Mouse (Mus musculus): ENCODE data around the gene Cdh12. TPM values are rescaled to one million over a fixed set of nuclear protein-coding genes. Genes with fewer than 3 reads are reported as not detected.
"Not testable (repeated sequence)": the region's sequence is repeated elsewhere in the genome, so short reads cannot be mapped to it uniquely, and the experiment has no call there.

Cdh12 gene
- polyA plus RNA-seq, 1 experiment from 2014 or later: 1.4 TPM

GRCm38 (mm10) chr15:20666650-20667049 lies 217.6 kb downstream of the Cdh12 start, which contains the start of gene Acot10:
TSS of gene Acot10 (minus strand) at chr15:20666750.
- Histone ChIP-seq H3K4me3 (ENCODE audit: low read depth, low read length) (no peak within 1 kb of the TSS), H3K27me3 (ENCODE audit: control insufficient read depth, insufficient read depth, low read length) (no peaks in the 10 kb centered on the region), H3K4me1 (ENCODE audit: control insufficient read depth, insufficient read depth, low read length) (no peaks in the 10 kb centered on the region), H3K4me2 (replicated peaks; ENCODE audit: low read depth, low read length) (no peak within 1 kb of the TSS), H3K9ac (replicated peaks; ENCODE audit: low read depth, low read length) (no peak within 1 kb of the TSS), H3K9me3 (ENCODE audit: control insufficient read depth, low read depth, low read length) (no peaks in the 10 kb centered on the region), H3K27ac (ENCODE audit: low read length) (no peak within 1 kb of the TSS), H3K36me3 (ENCODE audit: control insufficient read depth, insufficient read depth, low read length) (no peaks in the 10 kb centered on the region)
- ATAC-seq (ENCODE audit: insufficient number of reproducible peaks, insufficient read depth, low FRiP score, low read depth): no peak
- 93% methylated on average over 10 of the region's 10 CpGs for WGBS

- H3K27me3 ChIP-seq (ENCODE audit: control insufficient read depth, insufficient read depth, low read length): no peaks in the 10 kb centered on the region
- H3K9me3 ChIP-seq (ENCODE audit: control insufficient read depth, low read depth, low read length): no peaks in the 10 kb centered on the region
- no peaks in the 10 kb centered on the region for H3K4me1 ChIP-seq (ENCODE audit: control insufficient read depth, insufficient read depth, low read length)
- no peak for ATAC-seq (ENCODE audit: insufficient number of reproducible peaks, insufficient read depth, low FRiP score, low read depth)
- H3K4me3 ChIP-seq (ENCODE audit: low read depth, low read length): no peak overlapping the region
- H3K4me2 ChIP-seq (replicated peaks; ENCODE audit: low read depth, low read length): no peak overlapping the region
- no peak overlapping the region for H3K27ac ChIP-seq (ENCODE audit: low read length)
- no peaks in the 10 kb centered on the region for H3K36me3 ChIP-seq (ENCODE audit: control insufficient read depth, insufficient read depth, low read length)
- no peak overlapping the region for H3K9ac ChIP-seq (replicated peaks; ENCODE audit: low read depth, low read length)
Measured at GRCm38 (mm10) chr15:20667350-20667749, 218.3 kb downstream of the Cdh12 start.

- H3K36me3 ChIP-seq (ENCODE audit: control insufficient read depth, insufficient read depth, low read length): no peaks in the 10 kb centered on the region
- H3K9ac ChIP-seq (replicated peaks; ENCODE audit: low read depth, low read length): no peak overlapping the region
- H3K4me3 ChIP-seq (ENCODE audit: low read depth, low read length): no peak overlapping the region
- 65% methylated on average over 1 of the region's 1 CpGs for WGBS
- ATAC-seq (ENCODE audit: insufficient number of reproducible peaks, insufficient read depth, low FRiP score, low read depth): no peak
- H3K4me1 ChIP-seq (ENCODE audit: control insufficient read depth, insufficient read depth, low read length): no peaks in the 10 kb centered on the region
- H3K27ac ChIP-seq (ENCODE audit: low read length): no peak overlapping the region
- no peak overlapping the region for H3K4me2 ChIP-seq (replicated peaks; ENCODE audit: low read depth, low read length)
- no peaks in the 10 kb centered on the region for H3K27me3 ChIP-seq (ENCODE audit: control insufficient read depth, insufficient read depth, low read length)
- H3K9me3 ChIP-seq (ENCODE audit: control insufficient read depth, low read depth, low read length): no peaks in the 10 kb centered on the region
Measured at GRCm38 (mm10) chr15:20667989-20668388, 218.9 kb downstream of the Cdh12 start.

GRCm38 (mm10) chr15:20669507-20669906 lies 220.4 kb downstream of the Cdh12 start:
- not testable (repeated sequence) for H3K36me3 ChIP-seq (ENCODE audit: control insufficient read depth, insufficient read depth, low read length); H3K4me1 ChIP-seq (ENCODE audit: control insufficient read depth, insufficient read depth, low read length); ATAC-seq (ENCODE audit: insufficient number of reproducible peaks, insufficient read depth, low FRiP score, low read depth); H3K9ac ChIP-seq (replicated peaks; ENCODE audit: low read depth, low read length); H3K4me2 ChIP-seq (replicated peaks; ENCODE audit: low read depth, low read length); H3K4me3 ChIP-seq (ENCODE audit: low read depth, low read length); H3K27ac ChIP-seq (ENCODE audit: low read length); H3K9me3 ChIP-seq (ENCODE audit: control insufficient read depth, low read depth, low read length); H3K27me3 ChIP-seq (ENCODE audit: control insufficient read depth, insufficient read depth, low read length)
- WGBS: 59% methylated on average over 2 of the region's 2 CpGs

- H3K9ac ChIP-seq (replicated peaks; ENCODE audit: low read depth, low read length): no peak overlapping the region
- H3K36me3 ChIP-seq (ENCODE audit: control insufficient read depth, insufficient read depth, low read length): no peaks in the 10 kb centered on the region
- no peak overlapping the region for H3K4me3 ChIP-seq (ENCODE audit: low read depth, low read length)
- H3K4me2 ChIP-seq (replicated peaks; ENCODE audit: low read depth, low read length): no peak overlapping the region
- ATAC-seq (ENCODE audit: insufficient number of reproducible peaks, insufficient read depth, low FRiP score, low read depth): no peak
- no peak overlapping the region for H3K27ac ChIP-seq (ENCODE audit: low read length)
- no peaks in the 10 kb centered on the region for H3K4me1 ChIP-seq (ENCODE audit: control insufficient read depth, insufficient read depth, low read length)
- 70% methylated on average over 2 of the region's 2 CpGs for WGBS
- no peaks in the 10 kb centered on the region for H3K9me3 ChIP-seq (ENCODE audit: control insufficient read depth, low read depth, low read length)
- H3K27me3 ChIP-seq (ENCODE audit: control insufficient read depth, insufficient read depth, low read length): no peaks in the 10 kb centered on the region
Measured at GRCm38 (mm10) chr15:20682719-20683118, 233.7 kb downstream of the Cdh12 start.

- H3K4me1 ChIP-seq (ENCODE audit: control insufficient read depth, insufficient read depth, low read length): no peaks in the 10 kb centered on the region
- no peak overlapping the region for H3K9ac ChIP-seq (replicated peaks; ENCODE audit: low read depth, low read length)
- no peak overlapping the region for H3K27ac ChIP-seq (ENCODE audit: low read length)
- H3K27me3 ChIP-seq (ENCODE audit: control insufficient read depth, insufficient read depth, low read length): no peaks in the 10 kb centered on the region
- no peaks in the 10 kb centered on the region for H3K36me3 ChIP-seq (ENCODE audit: control insufficient read depth, insufficient read depth, low read length)
- WGBS: 82% methylated on average over 5 of the region's 5 CpGs
- ATAC-seq (ENCODE audit: insufficient number of reproducible peaks, insufficient read depth, low FRiP score, low read depth): no peak
- no peak overlapping the region for H3K4me3 ChIP-seq (ENCODE audit: low read depth, low read length)
- no peaks in the 10 kb centered on the region for H3K9me3 ChIP-seq (ENCODE audit: control insufficient read depth, low read depth, low read length)
- no peak overlapping the region for H3K4me2 ChIP-seq (replicated peaks; ENCODE audit: low read depth, low read length)
Measured at GRCm38 (mm10) chr15:20684200-20684599, 235.1 kb downstream of the Cdh12 start.

GRCm38 (mm10) chr15:20696229-20696628 lies 247.2 kb downstream of the Cdh12 start:
- Histone ChIP-seq H3K9ac (replicated peaks; ENCODE audit: low read depth, low read length) (no peak overlapping the region), H3K4me3 (ENCODE audit: low read depth, low read length) (no peak overlapping the region), H3K27me3 (ENCODE audit: control insufficient read depth, insufficient read depth, low read length) (no peaks in the 10 kb centered on the region), H3K36me3 (ENCODE audit: control insufficient read depth, insufficient read depth, low read length) (no peaks in the 10 kb centered on the region), H3K4me1 (ENCODE audit: control insufficient read depth, insufficient read depth, low read length) (no peaks in the 10 kb centered on the region), H3K9me3 (ENCODE audit: control insufficient read depth, low read depth, low read length) (no peaks in the 10 kb centered on the region), H3K4me2 (replicated peaks; ENCODE audit: low read depth, low read length) (no peak overlapping the region), H3K27ac (ENCODE audit: low read length) (no peak overlapping the region)
- ATAC-seq (ENCODE audit: insufficient number of reproducible peaks, insufficient read depth, low FRiP score, low read depth): no peak
- WGBS: 57% methylated on average over 5 of the region's 5 CpGs

GRCm38 (mm10) chr15:20711859-20712258 lies 262.8 kb downstream of the Cdh12 start:
- no peak for ATAC-seq (ENCODE audit: insufficient number of reproducible peaks, insufficient read depth, low FRiP score, low read depth)
- no peaks in the 10 kb centered on the region for H3K4me1 ChIP-seq (ENCODE audit: control insufficient read depth, insufficient read depth, low read length)
- no peaks in the 10 kb centered on the region for H3K36me3 ChIP-seq (ENCODE audit: control insufficient read depth, insufficient read depth, low read length)
- H3K4me2 ChIP-seq (replicated peaks; ENCODE audit: low read depth, low read length): no peak overlapping the region
- no peaks in the 10 kb centered on the region for H3K9me3 ChIP-seq (ENCODE audit: control insufficient read depth, low read depth, low read length)
- 83% methylated on average over 4 of the region's 4 CpGs for WGBS
- H3K9ac ChIP-seq (replicated peaks; ENCODE audit: low read depth, low read length): no peak overlapping the region
- H3K4me3 ChIP-seq (ENCODE audit: low read depth, low read length): no peak overlapping the region
- no peaks in the 10 kb centered on the region for H3K27me3 ChIP-seq (ENCODE audit: control insufficient read depth, insufficient read depth, low read length)
- no peak overlapping the region for H3K27ac ChIP-seq (ENCODE audit: low read length)

- Histone ChIP-seq H3K4me3 (ENCODE audit: low read depth, low read length) (no peak overlapping the region), H3K9me3 (ENCODE audit: control insufficient read depth, low read depth, low read length) (no peaks in the 10 kb centered on the region), H3K27ac (ENCODE audit: low read length) (no peak overlapping the region), H3K9ac (replicated peaks; ENCODE audit: low read depth, low read length) (no peak overlapping the region), H3K4me2 (replicated peaks; ENCODE audit: low read depth, low read length) (no peak overlapping the region), H3K27me3 (ENCODE audit: control insufficient read depth, insufficient read depth, low read length) (no peaks in the 10 kb centered on the region), H3K36me3 (ENCODE audit: control insufficient read depth, insufficient read depth, low read length) (no peaks in the 10 kb centered on the region), H3K4me1 (ENCODE audit: control insufficient read depth, insufficient read depth, low read length) (no peaks in the 10 kb centered on the region)
- ATAC-seq (ENCODE audit: insufficient number of reproducible peaks, insufficient read depth, low FRiP score, low read depth): no peak
Measured at GRCm38 (mm10) chr15:20772289-20772688, 323.2 kb downstream of the Cdh12 start.

All from stomach, embryonic 14.5 days (tissue).